19 mouse cellular contexts compared by ENCODE assay signal in the genomic region with DNA sequence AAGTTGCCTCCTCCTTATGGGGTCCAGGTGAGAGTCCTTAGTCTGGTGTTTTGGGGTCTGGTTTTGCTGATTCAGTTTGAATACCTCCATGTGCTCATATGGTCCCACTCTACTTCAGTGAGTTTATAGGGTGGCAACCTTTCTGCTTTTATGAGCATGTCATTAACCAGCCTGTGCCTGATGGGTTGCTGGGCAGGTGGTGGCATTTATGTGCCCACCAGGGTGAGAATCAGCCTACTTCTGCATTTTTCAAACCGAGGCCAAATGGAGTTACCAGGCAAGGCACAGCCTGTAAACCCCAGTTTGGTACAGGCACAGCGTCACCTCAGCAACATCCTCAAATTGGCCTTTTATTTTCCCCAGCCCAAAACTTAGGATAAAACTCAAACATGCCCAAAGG.
"Had no signal": no experiment of that assay in that cellular context is flagged by ENCODE, and none has a peak within 500 bp of the region (broad histone marks: within the 10 kb centered on the region; RNA-seq: fewer than 3 reads in every experiment).

No protein-coding gene starts in this region.

- H3K4me1 ChIP-seq: liver, embryonic 12.5 days; liver, embryonic 15.5 days; midbrain, embryonic 10.5 days; midbrain, embryonic 13.5 days had no signal

- ATAC-seq: intestine, postnatal 0 days; liver, embryonic 12.5 days; midbrain, embryonic 13.5 days; midbrain, embryonic 16.5 days had no signal

- DNase-seq: kidney, adult 2 months; kidney, postnatal 25 days; layer of hippocampus, adult 9-11 months; liver; lung, adult 18-20 months; lung, postnatal 14 days; lung, postnatal 4 days; right cerebral cortex, postnatal 4 days; thymus, postnatal 25 days had no signal

- H3K4me3 ChIP-seq: layer of hippocampus, adult 2 months; limb, embryonic 13.5 days; liver, embryonic 12.5 days; liver, embryonic 15.5 days; megakaryocyte, embryonic 14.5 days; midbrain, embryonic 10.5 days; midbrain, embryonic 13.5 days; myocyte had no signal
